Mouse (Mus musculus): Measurements from ENCODE around the gene Hdac4.

Gene Hdac4

GRCm38 (mm10) chr1:92195360-92196149 lies at the start of gene Hdac4:
Hdac4 (minus strand) TSS chr1:92195699.
- peak; percentile 95 for ATAC-seq (ENCODE audit: insufficient number of reproducible peaks, low FRiP score, low TSS enrichment)

- ATAC-seq (ENCODE audit: insufficient number of reproducible peaks, low FRiP score, low TSS enrichment), result no peak
Measured at GRCm38 (mm10) chr1:92243549-92243948, 48.0 kb upstream of the Hdac4 start.

DNA sequence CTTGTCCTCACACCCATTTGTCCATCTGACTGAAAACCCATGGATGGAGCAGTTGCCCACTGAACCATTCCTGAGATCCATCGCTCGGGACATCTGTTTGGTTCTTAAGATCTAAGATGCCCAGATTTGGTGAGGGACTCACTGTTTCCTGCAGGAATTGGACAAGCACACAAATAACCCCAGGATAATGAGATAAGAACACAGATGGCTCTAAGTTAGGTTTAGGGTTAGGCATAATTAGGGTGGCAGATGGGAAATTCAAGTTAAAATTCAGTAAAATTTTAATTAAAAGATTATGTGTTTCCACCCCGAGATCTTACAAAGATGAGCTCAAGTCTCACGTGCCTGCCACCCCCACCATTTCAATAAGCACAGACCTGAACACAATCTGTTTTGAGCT lies 44.6 kb upstream of the Hdac4 start:
- no peak for ATAC-seq (ENCODE audit: insufficient number of reproducible peaks, low FRiP score, low TSS enrichment)

DNA sequence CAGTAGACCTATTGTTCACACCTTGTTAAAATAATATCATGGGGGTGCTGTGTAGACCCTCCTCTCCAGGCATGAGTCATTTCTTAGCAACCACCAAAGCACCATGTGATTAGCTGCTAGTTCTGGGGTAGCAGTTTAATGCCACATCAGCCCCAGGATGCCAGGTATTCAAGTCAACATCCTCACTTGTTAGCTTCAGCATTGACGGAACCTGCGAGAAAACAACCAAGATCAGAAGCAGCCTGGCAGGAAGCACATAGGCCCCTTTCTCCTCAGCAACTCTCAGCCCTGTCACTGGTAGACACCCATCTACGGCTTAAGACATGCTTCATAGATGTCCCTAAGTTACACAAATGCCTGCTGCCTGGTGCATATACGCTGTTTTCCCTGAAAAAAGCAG lies 40.1 kb upstream of the Hdac4 start:
- ATAC-seq (ENCODE audit: insufficient number of reproducible peaks, low FRiP score, low TSS enrichment), result no peak

DNA sequence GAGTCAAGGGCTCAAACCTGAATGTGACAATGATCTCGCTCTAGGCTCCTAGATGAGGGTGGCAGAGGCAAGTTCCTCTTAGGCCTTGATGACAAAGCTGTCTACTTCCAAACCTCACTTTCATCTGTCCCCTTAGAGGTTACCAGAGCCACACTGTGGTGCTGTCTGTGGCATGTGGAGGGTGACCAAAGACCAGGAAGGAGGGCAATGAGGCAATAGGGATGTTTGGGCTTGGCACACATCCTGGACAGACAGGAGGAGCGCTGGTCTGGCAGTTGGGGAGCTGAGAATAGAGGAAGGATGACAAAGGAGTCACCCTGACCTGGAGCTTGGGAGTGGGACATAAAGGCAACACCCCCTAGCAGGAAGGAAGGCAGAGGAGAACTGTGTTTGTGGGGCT lies 29.8 kb upstream of the Hdac4 start:
- no peak for ATAC-seq (ENCODE audit: insufficient number of reproducible peaks, low FRiP score, low TSS enrichment)

- no peak for ATAC-seq (ENCODE audit: insufficient number of reproducible peaks, low FRiP score, low TSS enrichment)
Measured at GRCm38 (mm10) chr1:92223956-92224891, 28.7 kb upstream of the Hdac4 start.

DNA sequence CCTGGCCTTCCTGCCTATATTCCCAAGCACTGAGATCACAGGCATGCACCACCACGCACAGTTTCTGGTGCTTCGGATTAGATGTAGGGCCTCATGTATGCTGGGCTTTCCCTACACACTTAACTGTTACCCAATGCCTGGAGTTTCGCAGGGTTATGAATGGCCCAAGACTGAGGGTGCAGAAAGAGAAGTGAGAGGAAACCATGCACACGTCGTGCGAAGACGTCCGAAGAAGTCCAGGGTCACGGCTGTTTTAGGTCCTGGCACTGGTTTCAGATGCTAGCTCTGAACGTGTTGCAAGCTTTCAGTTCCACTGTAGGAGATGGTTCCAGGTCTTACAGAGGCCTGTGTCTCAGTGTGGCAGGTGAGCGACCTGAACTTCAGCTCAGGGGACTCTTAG lies 21.2 kb upstream of the Hdac4 start:
- no peak for ATAC-seq (ENCODE audit: insufficient number of reproducible peaks, low FRiP score, low TSS enrichment)

- ATAC-seq (ENCODE audit: insufficient number of reproducible peaks, low FRiP score, low TSS enrichment), result no peak
Measured at GRCm38 (mm10) chr1:92215996-92216630, 20.6 kb upstream of the Hdac4 start.

DNA sequence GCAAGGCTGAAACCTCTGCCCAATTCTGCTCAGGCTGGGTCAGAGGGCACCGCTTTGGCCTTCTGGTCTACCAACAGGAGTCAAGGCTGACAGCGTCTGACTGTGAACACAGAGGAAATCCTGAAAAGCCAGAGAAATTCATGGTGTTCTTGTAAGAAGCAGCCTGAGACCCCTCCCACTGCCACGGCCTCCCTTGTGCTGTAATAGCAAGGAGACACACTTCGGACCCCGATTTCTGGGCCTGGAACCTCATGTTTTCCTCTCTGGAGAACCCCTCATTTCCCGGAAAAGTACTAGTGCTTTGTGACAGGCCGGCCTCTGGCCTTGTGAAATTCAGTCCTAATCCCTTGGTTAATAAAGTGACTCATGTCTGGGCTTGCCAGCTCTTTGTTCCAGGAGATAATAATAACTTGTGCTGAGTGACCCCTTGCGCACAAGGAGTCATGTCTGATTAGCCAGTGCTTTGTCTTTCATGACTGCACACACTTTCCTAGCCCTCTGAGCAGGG lies 19.7 kb upstream of the Hdac4 start:
- ATAC-seq (ENCODE audit: insufficient number of reproducible peaks, low FRiP score, low TSS enrichment), result no peak

DNA sequence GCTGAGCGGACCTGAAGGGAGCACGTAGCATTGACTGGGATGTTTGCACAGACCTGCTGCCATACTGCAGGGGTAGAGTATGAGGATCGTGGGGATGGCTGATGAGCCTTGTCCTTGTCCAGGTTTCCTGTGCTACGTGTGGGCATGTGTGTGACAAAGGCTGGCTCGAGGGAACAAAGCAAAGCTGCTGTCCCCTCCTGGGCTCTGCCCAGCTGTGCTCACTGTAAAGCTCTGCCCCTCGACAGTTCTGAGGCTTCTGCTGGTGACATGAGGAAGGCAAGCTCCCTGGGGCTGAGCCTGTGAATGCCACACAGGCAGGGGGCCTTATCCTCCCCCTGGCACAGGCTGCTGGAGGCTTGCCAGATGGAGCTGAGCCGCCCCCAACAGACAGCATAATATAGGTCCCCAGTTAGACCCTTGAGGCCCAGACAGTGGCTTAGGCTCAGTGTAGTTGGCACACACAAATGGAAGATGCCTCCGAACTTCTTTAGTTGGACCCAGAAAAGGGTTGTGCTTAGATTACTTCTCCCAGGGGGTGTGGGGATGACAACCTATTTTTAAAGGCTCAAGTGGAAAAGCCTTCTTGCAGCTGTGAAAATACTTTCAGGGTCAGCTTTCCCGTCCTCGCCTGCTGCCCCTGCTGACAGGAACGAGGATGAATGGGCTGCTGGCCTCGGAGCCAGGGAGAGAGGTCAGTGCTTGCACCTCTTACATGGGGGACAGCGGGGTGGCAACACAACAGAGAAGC lies 16.7 kb upstream of the Hdac4 start:
- ATAC-seq (ENCODE audit: insufficient number of reproducible peaks, low FRiP score, low TSS enrichment), result no peak

DNA sequence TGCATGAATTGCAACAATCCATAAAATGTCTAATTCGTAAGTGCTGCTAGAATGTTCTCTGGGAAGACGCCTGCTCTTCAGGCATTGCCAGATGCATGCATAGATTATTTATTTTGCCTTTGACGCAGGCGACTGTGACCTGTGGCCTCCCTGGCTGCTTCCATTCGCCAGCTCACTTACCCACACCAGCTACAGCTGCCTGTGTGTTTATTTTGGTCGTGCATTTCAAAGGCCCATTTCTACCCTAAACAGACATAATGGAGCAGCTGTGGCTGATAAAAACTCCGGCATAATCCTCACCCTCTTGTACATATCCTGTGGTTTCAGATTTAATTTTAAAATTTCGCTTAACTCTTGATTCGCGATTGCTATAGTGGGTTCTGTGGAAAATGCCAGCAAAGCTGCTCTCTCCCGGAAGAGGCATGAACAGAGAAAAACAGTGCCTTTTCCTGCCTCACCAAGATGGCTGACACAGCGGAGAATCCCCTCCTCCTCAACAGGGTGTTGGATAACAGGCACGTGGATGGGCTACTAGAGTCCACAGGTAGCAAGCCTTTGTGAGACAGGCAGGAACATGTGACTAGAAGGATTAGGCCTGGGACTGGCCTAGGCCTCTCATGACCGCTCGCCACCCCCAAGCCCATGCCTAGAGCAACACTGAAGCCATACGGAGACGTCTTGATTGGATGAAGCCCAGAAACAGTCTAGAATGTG lies 7.3 kb upstream of the Hdac4 start:
- ATAC-seq (ENCODE audit: insufficient number of reproducible peaks, low FRiP score, low TSS enrichment), result no peak

DNA sequence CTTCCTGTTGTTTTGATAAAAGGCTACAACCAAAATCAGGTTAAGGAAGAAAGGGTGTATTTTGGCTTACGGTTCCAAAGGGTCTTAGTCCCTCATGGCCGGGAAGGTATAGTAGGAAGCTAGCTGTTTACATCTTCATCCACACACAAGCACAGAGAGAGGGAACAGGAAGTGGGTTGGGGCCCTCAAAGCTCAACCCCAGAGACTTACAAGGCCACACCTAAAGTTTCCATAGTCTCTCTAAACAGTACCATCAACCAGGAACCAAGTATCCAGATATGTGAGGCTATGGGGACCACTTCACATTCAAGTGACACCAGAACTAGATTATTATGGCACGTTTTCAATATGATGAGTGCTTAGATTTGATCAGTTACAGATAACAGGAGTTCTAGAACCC lies 5.0 kb downstream of the Hdac4 start:
- no peak for ATAC-seq (ENCODE audit: insufficient number of reproducible peaks, low FRiP score, low TSS enrichment)

DNA sequence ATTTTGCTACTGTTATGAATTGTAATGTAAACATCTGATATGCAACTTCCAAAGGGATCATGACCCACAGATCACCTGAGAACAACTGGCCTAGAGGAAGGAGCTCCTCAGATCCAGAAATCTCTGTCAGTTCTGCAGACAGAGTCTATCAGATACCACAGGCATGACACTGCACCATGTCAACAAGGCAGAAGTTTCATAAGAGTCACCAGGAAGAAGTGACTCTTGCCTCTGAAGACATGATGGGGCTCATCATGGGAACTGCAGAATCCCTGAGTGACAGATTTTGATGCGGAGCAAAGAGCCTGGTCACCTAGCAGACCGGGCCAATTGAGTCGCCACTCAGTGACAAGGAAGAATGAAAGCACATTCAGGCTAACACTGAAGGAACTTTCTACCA lies 8.4 kb downstream of the Hdac4 start:
- ATAC-seq (ENCODE audit: insufficient number of reproducible peaks, low FRiP score, low TSS enrichment), result no peak

DNA sequence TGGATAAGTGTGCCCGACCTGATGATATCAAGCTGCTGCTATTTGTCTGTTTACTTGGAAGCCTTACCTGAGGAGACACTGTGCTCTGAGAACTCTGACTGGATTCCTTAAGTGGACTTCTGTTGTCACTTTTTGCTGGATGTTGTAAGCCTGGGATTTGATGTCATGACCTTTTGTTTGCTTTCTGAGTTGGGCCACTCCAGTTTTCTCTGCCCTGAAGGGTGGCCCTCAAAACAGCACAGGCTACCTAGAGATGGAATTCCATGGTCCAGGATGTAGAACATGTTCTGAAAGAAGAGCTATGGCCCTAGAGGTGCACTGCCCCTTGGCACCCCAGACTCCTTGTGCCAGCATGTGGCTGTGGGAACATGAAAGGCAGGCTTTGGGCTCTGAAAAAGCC lies 10.9 kb downstream of the Hdac4 start:
- no peak for ATAC-seq (ENCODE audit: insufficient number of reproducible peaks, low FRiP score, low TSS enrichment)

DNA sequence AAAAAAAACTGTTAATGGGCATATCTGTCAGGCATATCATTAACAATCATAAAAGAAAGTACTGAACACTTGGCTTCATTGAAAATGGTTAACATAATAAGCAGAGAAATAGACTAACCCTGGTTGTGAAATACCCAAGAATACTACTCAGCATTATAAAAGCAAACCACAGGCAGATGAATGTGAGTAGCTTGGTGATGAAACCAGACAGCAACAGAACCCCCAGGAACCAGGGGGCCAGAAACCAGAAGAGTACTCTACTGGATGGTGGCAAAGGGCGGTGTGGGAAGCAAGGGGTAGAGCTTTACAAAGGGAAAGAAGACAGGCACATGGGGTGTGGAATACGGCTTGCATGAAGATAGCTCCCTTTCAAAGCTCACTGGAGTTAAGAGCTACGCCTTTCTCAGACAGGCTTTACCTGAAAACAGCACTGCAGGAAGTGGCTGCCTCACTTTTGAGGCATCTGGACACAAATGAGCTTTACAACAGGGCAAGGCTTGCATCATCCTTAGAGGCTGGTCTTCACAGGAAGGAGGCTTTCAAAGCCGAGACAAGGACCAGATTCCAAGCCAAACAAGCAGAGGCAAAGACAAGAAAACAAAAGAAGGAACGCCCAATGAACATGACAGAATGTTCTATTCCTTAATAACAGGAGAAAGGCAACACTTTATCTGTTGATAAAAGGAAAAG lies 12.3 kb downstream of the Hdac4 start:
- no peak for ATAC-seq (ENCODE audit: insufficient number of reproducible peaks, low FRiP score, low TSS enrichment)

- ATAC-seq (ENCODE audit: insufficient number of reproducible peaks, low FRiP score, low TSS enrichment), result no peak
Measured at GRCm38 (mm10) chr1:92181970-92182369, 13.5 kb downstream of the Hdac4 start.

GRCm38 (mm10) chr1:92180141-92181137 lies 15.1 kb downstream of the Hdac4 start:
- ATAC-seq (ENCODE audit: insufficient number of reproducible peaks, low FRiP score, low TSS enrichment), result peak; percentile 96

All from cerebellum, adult (tissue).